Mouse (Mus musculus): ENCODE results near the gene Dhrs13. TPM values are rescaled to one million over a fixed set of nuclear protein-coding genes. Genes with fewer than 3 reads are reported as not detected.

The Dhrs13 gene
- 18.8 and 22.1 TPM in 2 replicates for polyA plus RNA-seq (2014; fragmentation: Nextera tagmentation; extraction: Ambion mirVana)

DNA sequence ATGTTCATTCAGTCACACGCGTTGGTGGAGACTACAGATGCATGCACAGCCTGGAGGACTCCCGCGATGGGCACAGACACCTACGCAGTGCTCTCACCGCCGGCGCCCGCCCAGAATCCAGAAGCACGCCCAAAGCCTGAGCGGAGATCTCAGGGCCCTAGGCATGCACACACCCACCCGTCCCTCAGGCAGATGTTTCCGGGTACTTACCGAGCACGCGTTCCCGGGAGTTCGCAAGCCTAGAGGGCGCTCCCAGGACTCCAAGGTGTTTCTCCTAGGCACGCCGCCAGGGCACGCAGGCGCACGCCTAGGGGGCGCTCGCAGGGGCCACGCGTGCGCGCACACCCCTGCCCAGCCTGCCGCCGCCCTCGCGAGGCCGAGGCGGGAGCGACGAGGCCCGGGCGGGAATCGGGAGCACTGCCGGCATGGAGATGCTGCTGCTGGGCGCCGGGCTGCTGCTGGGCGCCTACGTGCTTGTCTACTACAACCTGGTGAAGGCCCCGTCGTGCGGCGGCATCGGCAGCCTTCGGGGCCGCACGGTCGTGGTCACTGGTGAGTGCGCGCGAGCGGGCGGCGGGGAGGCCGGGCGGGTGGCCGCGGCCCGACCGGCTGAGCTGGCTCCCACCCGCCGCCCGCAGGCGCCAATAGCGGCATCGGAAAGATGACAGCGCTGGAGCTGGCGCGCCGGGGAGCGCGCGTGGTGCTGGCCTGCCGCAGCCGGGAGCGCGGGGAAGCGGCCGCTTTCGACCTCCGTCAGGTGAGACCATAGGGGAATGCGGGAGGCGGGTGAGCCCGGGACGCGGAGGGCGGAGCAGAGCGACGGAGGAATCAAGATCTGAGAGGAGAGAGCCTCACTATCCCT lies at the start of gene Dhrs13:
Dhrs13 (plus strand) TSS at position 334 of the 862 bp plus-strand sequence.
- Histone ChIP-seq H3K9me3 (ENCODE audit: control insufficient read depth, low read length) (no peaks in the 10 kb centered on the region), H3K4me2 (ENCODE audit: low read depth, low read length, severe bottlenecking) (peak within 1 kb of the TSS; percentile 93), H3K36me3 (ENCODE audit: control insufficient read depth, insufficient read depth, low read length) (peaks cover 3% of the 10 kb centered on the region), H3K27ac (ENCODE audit: low read depth, low read length) (peak within 1 kb of the TSS; percentile 71), H3K9ac (ENCODE audit: low read length) (peak within 1 kb of the TSS; percentile 86), H3K4me1 (replicated peaks; ENCODE audit: control insufficient read depth, insufficient read depth, low read length) (peaks cover 6% of the 10 kb centered on the region), H3K4me3 (ENCODE audit: low read depth, low read length) (peak within 1 kb of the TSS; percentile 59), H3K27me3 (ENCODE audit: control insufficient read depth, insufficient read depth, low read length) (no peaks in the 10 kb centered on the region)
- peak; percentile 92 for ATAC-seq (replicated peaks; ENCODE audit: low FRiP score)
- DNase-seq (ENCODE audit: low spot score): peak; percentile 96
- WGBS: under 1% methylated on average over 90 of the region's 96 CpGs

DNA sequence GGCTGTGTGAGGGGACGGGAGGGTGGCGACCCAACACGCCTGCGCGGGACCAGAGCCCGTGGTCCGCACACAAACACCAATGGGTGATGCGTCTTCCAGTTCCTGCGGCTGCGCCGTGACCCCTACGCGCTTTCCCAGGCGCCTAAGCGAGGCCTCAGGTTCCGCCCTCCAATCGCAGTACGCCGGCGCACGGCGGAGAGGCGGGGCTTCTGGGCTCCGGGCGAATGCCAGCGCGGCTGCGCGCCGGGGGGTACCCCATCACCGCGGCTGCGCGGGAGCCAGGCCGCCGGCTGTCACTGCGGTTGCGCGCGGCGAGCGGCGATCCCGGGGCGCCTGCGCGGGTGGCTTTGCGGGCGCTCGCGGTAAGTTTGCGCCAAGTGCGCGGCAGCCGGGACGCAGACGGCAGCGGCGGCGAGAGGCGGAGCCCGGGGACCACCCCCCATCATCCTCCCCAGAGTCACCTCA lies 49.6 kb upstream of the Dhrs13 start, which contains the start of gene Phf12:
Phf12 (plus strand) TSS at position 314 of the 465 bp plus-strand sequence.
- no peaks in the 10 kb centered on the region for H3K27me3 ChIP-seq (ENCODE audit: control insufficient read depth, insufficient read depth, low read length)
- ATAC-seq (replicated peaks; ENCODE audit: low FRiP score): peak; percentile 85
- peak within 1 kb of the TSS; percentile 70 for H3K4me3 ChIP-seq (ENCODE audit: low read depth, low read length)
- H3K36me3 ChIP-seq (ENCODE audit: control insufficient read depth, insufficient read depth, low read length): peaks cover 3% of the 10 kb centered on the region; the same call in 1 of the 2 replicates
- peak within 1 kb of the TSS; percentile 90 for H3K9ac ChIP-seq (ENCODE audit: low read length)
- peak within 1 kb of the TSS; percentile 77 for H3K4me2 ChIP-seq (ENCODE audit: low read depth, low read length, severe bottlenecking)
- H3K27ac ChIP-seq (ENCODE audit: low read depth, low read length): peak within 1 kb of the TSS; percentile 96
- DNase-seq (ENCODE audit: low spot score): peak; percentile 99
- peaks cover 7% of the 10 kb centered on the region; the same call in 1 of the 2 replicates for H3K4me1 ChIP-seq (replicated peaks; ENCODE audit: control insufficient read depth, insufficient read depth, low read length)
- no peaks in the 10 kb centered on the region for H3K9me3 ChIP-seq (ENCODE audit: control insufficient read depth, low read length)
- 0% methylated on average over 55 of the region's 62 CpGs for WGBS

DNA sequence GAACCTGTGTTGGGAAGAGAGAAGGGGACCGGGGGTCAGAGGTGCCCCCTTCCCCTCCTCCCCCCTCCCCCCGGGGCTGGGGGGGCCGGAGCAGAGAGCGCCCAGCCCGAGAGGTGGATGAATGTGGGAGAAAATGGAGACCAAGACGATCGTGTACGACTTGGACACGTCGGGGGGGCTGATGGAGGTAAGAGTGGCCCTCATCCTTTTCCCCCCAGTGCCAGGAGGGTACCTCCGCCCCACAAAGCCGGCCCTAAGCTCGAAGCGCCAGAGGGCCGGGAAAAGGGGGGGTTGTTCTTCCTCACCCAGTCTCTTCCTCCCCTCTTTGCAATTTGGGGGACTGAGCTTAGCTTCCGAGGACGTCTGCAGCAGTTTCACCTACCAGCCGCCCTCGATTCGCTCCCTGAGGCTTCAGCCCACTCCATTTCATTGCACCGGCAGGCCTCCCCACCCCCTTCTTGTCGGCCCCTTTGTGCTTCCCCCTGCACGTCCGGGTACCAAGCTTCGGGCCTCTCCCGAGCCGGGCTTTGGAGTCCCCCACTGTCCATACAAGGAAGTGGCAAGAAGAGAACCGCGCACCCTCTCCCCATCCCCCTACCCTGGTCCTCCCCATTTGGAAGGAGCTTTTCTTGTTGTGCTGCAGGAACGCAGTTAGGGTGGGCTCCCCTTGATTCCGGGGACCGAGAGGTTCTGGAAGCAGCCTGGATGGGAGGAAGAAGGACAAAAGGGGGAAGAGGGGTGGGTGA lies 48.7 kb upstream of the Dhrs13 start:
- H3K4me1 ChIP-seq (replicated peaks; ENCODE audit: control insufficient read depth, insufficient read depth, low read length): peaks cover 7% of the 10 kb centered on the region; the same call in 1 of the 2 replicates
- ATAC-seq (replicated peaks; ENCODE audit: low FRiP score) (no peak; the same call in 1 of the 2 replicates), DNase-seq (ENCODE audit: low spot score) (peak; percentile 84)
- H3K27ac ChIP-seq (ENCODE audit: low read depth, low read length): peak overlapping the region; percentile 93
- peaks cover 3% of the 10 kb centered on the region; the same call in 1 of the 2 replicates for H3K36me3 ChIP-seq (ENCODE audit: control insufficient read depth, insufficient read depth, low read length)
- no peaks in the 10 kb centered on the region for H3K27me3 ChIP-seq (ENCODE audit: control insufficient read depth, insufficient read depth, low read length)
- H3K4me3 ChIP-seq (ENCODE audit: low read depth, low read length): peak overlapping the region; percentile 70
- H3K4me2 ChIP-seq (ENCODE audit: low read depth, low read length, severe bottlenecking): peak overlapping the region; percentile 77
- peak overlapping the region; percentile 90 for H3K9ac ChIP-seq (ENCODE audit: low read length)
- under 1% methylated on average over 25 of the region's 32 CpGs for WGBS
- no peaks in the 10 kb centered on the region for H3K9me3 ChIP-seq (ENCODE audit: control insufficient read depth, low read length)

DNA sequence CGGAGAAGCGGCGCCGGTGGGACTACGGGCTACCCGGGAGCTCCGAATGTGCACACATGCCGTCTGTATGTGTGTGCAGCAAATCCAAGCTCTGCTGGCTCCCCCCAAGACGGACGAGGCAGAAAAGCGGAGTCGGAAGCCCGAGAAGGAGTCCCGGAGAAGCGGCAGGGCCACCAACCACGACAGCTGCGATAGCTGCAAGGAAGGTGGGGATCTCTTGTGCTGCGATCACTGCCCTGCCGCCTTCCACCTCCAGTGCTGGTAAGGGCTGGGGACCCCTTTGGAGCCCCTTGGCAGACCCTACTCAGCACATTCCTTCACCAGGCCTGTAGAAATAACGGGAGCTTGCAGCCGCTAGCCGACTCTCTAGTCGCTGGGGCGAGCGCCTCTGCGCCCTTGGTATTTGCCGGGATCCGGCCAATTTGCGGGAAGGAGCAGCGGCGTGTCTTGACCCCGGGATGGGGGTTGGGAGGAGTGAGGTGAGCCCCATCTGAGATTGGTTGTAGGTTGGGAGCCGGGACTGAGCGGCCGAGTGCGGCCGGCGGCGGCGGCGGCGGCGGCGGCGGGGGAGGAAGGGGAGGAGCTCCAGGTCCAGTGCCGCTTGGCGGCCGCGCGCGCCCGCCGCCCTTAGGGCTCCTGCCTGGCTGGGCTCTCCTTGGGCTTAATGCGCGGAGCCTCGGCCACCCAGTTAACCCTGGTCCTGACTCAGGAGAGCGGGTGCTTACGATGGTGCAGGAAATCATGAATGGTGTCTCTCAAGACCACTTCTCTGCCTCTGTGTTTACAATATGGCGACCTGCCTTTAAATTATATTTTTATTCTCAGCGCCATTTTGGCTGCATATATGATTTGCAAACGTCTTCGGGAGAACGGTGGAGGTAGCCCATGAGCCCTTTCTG lies 47.9 kb upstream of the Dhrs13 start:
- Histone ChIP-seq H3K9ac (ENCODE audit: low read length) (peak overlapping the region; percentile 90), H3K4me2 (ENCODE audit: low read depth, low read length, severe bottlenecking) (peak overlapping the region; percentile 77), H3K4me3 (ENCODE audit: low read depth, low read length) (peak overlapping the region; percentile 70), H3K4me1 (replicated peaks; ENCODE audit: control insufficient read depth, insufficient read depth, low read length) (peaks cover 7% of the 10 kb centered on the region; the same call in 1 of the 2 replicates), H3K27ac (ENCODE audit: low read depth, low read length) (peak overlapping the region; percentile 93), H3K27me3 (ENCODE audit: control insufficient read depth, insufficient read depth, low read length) (no peaks in the 10 kb centered on the region), H3K36me3 (ENCODE audit: control insufficient read depth, insufficient read depth, low read length) (peaks cover 4% of the 10 kb centered on the region; the same call in 1 of the 2 replicates), H3K9me3 (ENCODE audit: control insufficient read depth, low read length) (no peaks in the 10 kb centered on the region)
- no peak for ATAC-seq (replicated peaks; ENCODE audit: low FRiP score)
- peak; percentile 87 for DNase-seq (ENCODE audit: low spot score)
- WGBS: under 1% methylated on average over 53 of the region's 63 CpGs

DNA sequence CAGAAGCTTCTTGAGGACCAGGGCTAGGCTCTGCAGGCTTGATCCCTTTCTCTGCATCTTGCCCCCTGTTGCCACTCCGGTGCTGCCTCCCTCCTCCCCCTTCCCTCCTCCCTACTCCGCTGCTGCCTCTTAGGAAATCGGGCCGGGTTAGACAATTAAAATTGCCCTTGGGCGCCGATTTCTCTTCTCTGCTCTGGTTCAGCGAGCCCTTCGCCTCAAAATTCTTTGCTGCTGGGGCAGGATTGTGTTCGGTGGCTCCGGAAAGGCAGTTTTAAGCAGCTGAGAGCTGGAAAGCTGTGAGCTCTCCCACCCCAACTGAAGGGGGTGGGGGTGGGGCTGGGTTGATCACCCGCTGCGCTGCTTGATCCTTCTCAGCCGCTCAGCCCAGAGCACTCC lies 47.2 kb upstream of the Dhrs13 start:
- peak overlapping the region; percentile 93 for H3K27ac ChIP-seq (ENCODE audit: low read depth, low read length)
- H3K9ac ChIP-seq (ENCODE audit: low read length): peak overlapping the region; percentile 90
- peaks cover 7% of the 10 kb centered on the region; the same call in 1 of the 2 replicates for H3K4me1 ChIP-seq (replicated peaks; ENCODE audit: control insufficient read depth, insufficient read depth, low read length)
- peaks cover 5% of the 10 kb centered on the region; the same call in 1 of the 2 replicates for H3K36me3 ChIP-seq (ENCODE audit: control insufficient read depth, insufficient read depth, low read length)
- ATAC-seq (replicated peaks; ENCODE audit: low FRiP score) (no peak), DNase-seq (ENCODE audit: low spot score) (peak; percentile 76)
- H3K4me3 ChIP-seq (ENCODE audit: low read depth, low read length): peak overlapping the region; percentile 70
- no peaks in the 10 kb centered on the region for H3K27me3 ChIP-seq (ENCODE audit: control insufficient read depth, insufficient read depth, low read length)
- peak overlapping the region; percentile 77 for H3K4me2 ChIP-seq (ENCODE audit: low read depth, low read length, severe bottlenecking)
- under 1% methylated on average over 13 of the region's 13 CpGs for WGBS
- H3K9me3 ChIP-seq (ENCODE audit: control insufficient read depth, low read length): no peaks in the 10 kb centered on the region

DNA sequence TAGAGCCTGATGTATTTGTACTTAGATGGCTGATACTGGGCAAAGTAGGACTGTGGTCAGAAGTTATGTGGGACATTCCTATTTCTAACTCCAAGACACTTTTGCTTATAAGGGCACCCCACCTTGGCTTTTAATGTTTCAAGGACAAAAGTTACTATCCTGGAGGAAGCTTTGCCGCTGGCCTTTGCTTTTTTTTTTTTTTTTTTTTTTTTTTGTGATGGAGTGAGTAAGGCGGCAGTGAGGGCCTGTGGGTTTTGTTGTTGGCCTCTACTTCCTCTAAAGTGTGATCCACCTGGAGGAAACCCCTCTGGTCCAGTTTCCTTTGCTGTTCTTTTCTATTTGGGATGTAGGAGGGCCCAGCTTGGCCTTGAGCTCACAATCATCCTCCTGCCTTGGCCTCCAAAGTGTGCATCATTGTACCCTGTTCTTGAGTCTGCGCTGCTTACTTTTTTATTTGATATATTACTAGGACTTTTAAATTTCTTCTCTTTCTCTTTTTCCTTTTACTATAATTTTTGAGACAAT lies 46.5 kb upstream of the Dhrs13 start:
- WGBS: 72% methylated on average over 3 of the region's 3 CpGs

DNA sequence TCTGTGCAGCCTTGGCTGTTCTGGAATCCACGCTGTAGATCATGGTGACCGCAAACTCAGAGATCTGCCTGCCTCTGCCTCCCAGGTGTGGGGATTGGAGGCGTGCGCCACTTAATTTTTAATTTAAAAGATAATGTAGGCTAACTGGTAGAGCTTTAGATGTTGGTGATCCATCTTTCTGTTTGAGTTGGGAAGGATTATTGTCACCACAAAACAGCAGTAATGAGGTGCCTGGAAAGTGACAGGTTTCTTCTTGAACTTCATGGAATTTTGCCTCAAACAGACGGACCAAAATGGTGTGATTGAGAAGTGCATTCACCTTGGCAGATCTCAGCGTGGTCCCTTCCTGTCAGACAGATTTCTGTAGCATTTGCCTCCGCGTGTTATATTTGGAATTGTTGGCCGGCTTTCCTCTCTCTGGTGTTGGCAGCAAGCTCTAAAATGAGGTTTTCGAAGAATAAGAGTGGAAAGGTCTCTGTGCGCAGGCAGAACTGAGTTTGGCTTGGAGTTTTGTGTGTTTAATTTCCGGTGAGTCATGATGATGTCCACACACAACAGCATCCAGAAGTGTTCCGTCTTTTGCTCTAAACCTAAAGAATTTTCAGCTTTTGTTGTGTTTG lies 42.9 kb upstream of the Dhrs13 start:
- peaks cover 7% of the 10 kb centered on the region; the same call in 1 of the 2 replicates for H3K4me1 ChIP-seq (replicated peaks; ENCODE audit: control insufficient read depth, insufficient read depth, low read length)
- no peaks in the 10 kb centered on the region for H3K27me3 ChIP-seq (ENCODE audit: control insufficient read depth, insufficient read depth, low read length)
- H3K9ac ChIP-seq (ENCODE audit: low read length): no peak overlapping the region
- no peak overlapping the region for H3K27ac ChIP-seq (ENCODE audit: low read depth, low read length)
- DNase-seq (ENCODE audit: low spot score) (no peak), ATAC-seq (replicated peaks; ENCODE audit: low FRiP score) (no peak)
- H3K4me3 ChIP-seq (ENCODE audit: low read depth, low read length): no peak overlapping the region
- peaks cover 5% of the 10 kb centered on the region; the same call in 1 of the 2 replicates for H3K36me3 ChIP-seq (ENCODE audit: control insufficient read depth, insufficient read depth, low read length)
- no peak overlapping the region for H3K4me2 ChIP-seq (ENCODE audit: low read depth, low read length, severe bottlenecking)
- 94% methylated on average over 13 of the region's 13 CpGs for WGBS
- no peaks in the 10 kb centered on the region for H3K9me3 ChIP-seq (ENCODE audit: control insufficient read depth, low read length)

More for the DNA sequence above, 46.5 kb upstream of the Dhrs13 start:
- Histone ChIP-seq H3K27me3 (ENCODE audit: control insufficient read depth, insufficient read depth, low read length) (no peaks in the 10 kb centered on the region), H3K36me3 (ENCODE audit: control insufficient read depth, insufficient read depth, low read length) (peaks cover 5% of the 10 kb centered on the region; the same call in 1 of the 2 replicates), H3K27ac (ENCODE audit: low read depth, low read length) (peak overlapping the region; percentile 93; the same call in 1 of the 2 replicates), H3K4me1 (replicated peaks; ENCODE audit: control insufficient read depth, insufficient read depth, low read length) (peaks cover 7% of the 10 kb centered on the region; the same call in 1 of the 2 replicates), H3K9ac (ENCODE audit: low read length) (peak overlapping the region; percentile 90; the same call in 1 of the 2 replicates), H3K9me3 (ENCODE audit: control insufficient read depth, low read length) (no peaks in the 10 kb centered on the region), H3K4me3 (ENCODE audit: low read depth, low read length) (peak overlapping the region; percentile 70), H3K4me2 (ENCODE audit: low read depth, low read length, severe bottlenecking) (peak overlapping the region; percentile 77)
- ATAC-seq (replicated peaks; ENCODE audit: low FRiP score): no peak
- no peak for DNase-seq (ENCODE audit: low spot score)

Data from forebrain, embryonic 11.5 days (tissue).